Mouse (Mus musculus) forebrain, embryonic 15.5 days (tissue): ENCODE data around the gene 4930579F01Rik. TPM values are rescaled to one million over a fixed set of nuclear protein-coding genes. Genes with fewer than 3 reads are reported as not detected.
"Not testable (repeated sequence)": the region's sequence is repeated elsewhere in the genome, so short reads cannot be mapped to it uniquely, and the experiment has no call there.

Experiments
- ATAC-seq: fragments of 200-750 bp; cut with Nextera tagmentation; replicated peaks from 2 replicates; pipeline ENCODE4 v1.8.0; 2017; ENCODE audit warnings: mild to moderate bottlenecking, moderate TSS enrichment, moderate library complexity
- H3K27ac ChIP-seq: fragments of 300-500 bp; sonication (generic); replicated peaks from 2 replicates; pipeline ENCODE4 v1.5.1; 2015; ENCODE audit warnings: mild to moderate bottlenecking, inconsistent platforms
- H3K27me3 ChIP-seq: fragments of 300-500 bp; sonication (generic); 2 replicates; pipeline ENCODE4 v1.6.1; 2015; ENCODE audit warnings: inconsistent platforms
- H3K36me3 ChIP-seq: fragments of 300-500 bp; sonication (generic); 2 replicates; pipeline ENCODE4 v1.6.1; 2015; ENCODE audit warnings: mild to moderate bottlenecking, inconsistent platforms
- H3K4me1 ChIP-seq: fragments of 300-500 bp; sonication (generic); 2 replicates; pipeline ENCODE4 v1.6.1; 2015; ENCODE audit warnings: inconsistent platforms
- H3K4me2 ChIP-seq: fragments of 300-500 bp; sonication (generic); replicated peaks from 2 replicates; pipeline ENCODE4 v1.6.1; 2015; ENCODE audit warnings: mild to moderate bottlenecking, inconsistent platforms
- H3K4me3 ChIP-seq: fragments of 300-500 bp; sonication (generic); 2 replicates; pipeline ENCODE4 v1.5.1; 2015; ENCODE audit warnings: mild to moderate bottlenecking, inconsistent platforms
- H3K9ac ChIP-seq: fragments of 300-500 bp; sonication (generic); replicated peaks from 2 replicates; pipeline ENCODE4 v1.6.1; 2015; ENCODE audit warnings: mild to moderate bottlenecking, inconsistent platforms
- H3K9me3 ChIP-seq: fragments of 300-500 bp; sonication (generic); 2 replicates; pipeline ENCODE4 v1.6.1; 2016; ENCODE audit warnings: inconsistent platforms
- WGBS: fragments of 180-500 bp; shearing (Covaris S2); methylation state at CpG from one replicate; pipeline ENCODE4 v1.1.7; 2015; ENCODE audit warnings: mixed read lengths; 5-methylcytosine and 5-hydroxymethylcytosine counted together
- polyA plus RNA-seq: library from polyadenylated mRNA; unstranded; fragments of >200 nt; fragmentation: Nextera tagmentation; extraction: Ambion mirVana; gene quantifications from 2 replicates; pipeline ENCODE4 v1.2.1, GENCODE M21; 2015

Gene 4930579F01Rik
- polyA plus RNA-seq, 1 experiment from 2014 or later, result not detected

GRCm38 (mm10) chr3:138142052-138142732 lies 51.4 kb downstream of the 4930579F01Rik start:
- 57% methylated on average over 4 of the region's 4 CpGs for WGBS
- no peaks in the 10 kb centered on the region for H3K9me3 ChIP-seq
- ATAC-seq, result no peak
- H3K27me3 ChIP-seq, result no peaks in the 10 kb centered on the region
- H3K36me3 ChIP-seq, result no peaks in the 10 kb centered on the region
- peaks cover 6% of the 10 kb centered on the region for H3K4me1 ChIP-seq
- H3K4me2 ChIP-seq, result peak overlapping the region; percentile 43
- H3K4me3 ChIP-seq, result peak overlapping the region; percentile 87
- peak overlapping the region; percentile 30; the same call in 1 of the 2 replicates for H3K9ac ChIP-seq
- 0 out of 2 replicates have a peak overlapping the region, but pooled peaks have one; percentile 31 for H3K27ac ChIP-seq

GRCm38 (mm10) chr3:138139663-138140062 lies 54.0 kb downstream of the 4930579F01Rik start:
- H3K27me3 ChIP-seq, result no peaks in the 10 kb centered on the region
- H3K9me3 ChIP-seq, result no peaks in the 10 kb centered on the region
- no peak overlapping the region for H3K27ac ChIP-seq
- 93% methylated on average over 6 of the region's 6 CpGs for WGBS
- H3K36me3 ChIP-seq, result no peaks in the 10 kb centered on the region
- peaks cover 6% of the 10 kb centered on the region for H3K4me1 ChIP-seq
- ATAC-seq, result no peak
- H3K4me3 ChIP-seq, result no peak overlapping the region
- H3K9ac ChIP-seq, result no peak overlapping the region
- no peak overlapping the region for H3K4me2 ChIP-seq

GRCm38 (mm10) chr3:138138146-138138545 lies 55.5 kb downstream of the 4930579F01Rik start:
- H3K9me3 ChIP-seq, H3K9ac ChIP-seq, H3K4me1 ChIP-seq, H3K4me2 ChIP-seq, H3K4me3 ChIP-seq, H3K27ac ChIP-seq, ATAC-seq, H3K36me3 ChIP-seq, H3K27me3 ChIP-seq: not testable (repeated sequence)
- 97% methylated on average over 13 of the region's 13 CpGs for WGBS

GRCm38 (mm10) chr3:138134528-138134927 lies 59.1 kb downstream of the 4930579F01Rik start:
- no peak overlapping the region for H3K4me2 ChIP-seq
- no peak overlapping the region for H3K27ac ChIP-seq
- H3K4me1 ChIP-seq, result peaks cover 5% of the 10 kb centered on the region; the same call in 1 of the 2 replicates
- H3K9ac ChIP-seq, result no peak overlapping the region
- no peaks in the 10 kb centered on the region for H3K27me3 ChIP-seq
- no peaks in the 10 kb centered on the region for H3K36me3 ChIP-seq
- H3K4me3 ChIP-seq, result no peak overlapping the region
- H3K9me3 ChIP-seq, result no peaks in the 10 kb centered on the region
- WGBS, result 100% methylated on average over 1 of the region's 1 CpGs
- ATAC-seq, result no peak

- no peak for ATAC-seq
- WGBS, result 87% methylated on average over 11 of the region's 11 CpGs
Measured at GRCm38 (mm10) chr3:138133916-138134315, 59.7 kb downstream of the 4930579F01Rik start.

GRCm38 (mm10) chr3:138133463-138133862 lies 60.2 kb downstream of the 4930579F01Rik start:
- Histone ChIP-seq H3K27me3 (no peaks in the 10 kb centered on the region), H3K9me3 (no peaks in the 10 kb centered on the region), H3K4me3 (no peak overlapping the region), H3K4me1 (peaks cover 5% of the 10 kb centered on the region; the same call in 1 of the 2 replicates), H3K9ac (no peak overlapping the region), H3K4me2 (no peak overlapping the region), H3K27ac (no peak overlapping the region), H3K36me3 (no peaks in the 10 kb centered on the region)
- no peak for ATAC-seq
- 89% methylated on average over 8 of the region's 8 CpGs for WGBS

More at GRCm38 (mm10) chr3:138133916-138134315, 59.7 kb downstream of the 4930579F01Rik start:
- H3K9me3 ChIP-seq, result no peaks in the 10 kb centered on the region
- H3K9ac ChIP-seq, result no peak overlapping the region
- no peak overlapping the region for H3K27ac ChIP-seq
- H3K4me3 ChIP-seq, result no peak overlapping the region
- H3K4me1 ChIP-seq, result peaks cover 5% of the 10 kb centered on the region; the same call in 1 of the 2 replicates
- H3K27me3 ChIP-seq, result no peaks in the 10 kb centered on the region
- no peak overlapping the region for H3K4me2 ChIP-seq
- H3K36me3 ChIP-seq, result no peaks in the 10 kb centered on the region

- 67% methylated on average over 9 of the region's 9 CpGs for WGBS
- Histone ChIP-seq H3K4me1 (peaks cover 5% of the 10 kb centered on the region; the same call in 1 of the 2 replicates), H3K9ac (no peak overlapping the region), H3K27me3 (no peaks in the 10 kb centered on the region), H3K27ac (no peak overlapping the region), H3K4me3 (no peak overlapping the region), H3K4me2 (no peak overlapping the region), H3K36me3 (no peaks in the 10 kb centered on the region), H3K9me3 (no peaks in the 10 kb centered on the region)
- no peak for ATAC-seq
Measured at GRCm38 (mm10) chr3:138131168-138131567, 62.5 kb downstream of the 4930579F01Rik start.

- peaks cover 5% of the 10 kb centered on the region; the same call in 1 of the 2 replicates for H3K4me1 ChIP-seq
- no peak overlapping the region for H3K4me3 ChIP-seq
- WGBS, result 33% methylated on average over 1 of the region's 1 CpGs
- H3K9ac ChIP-seq, result no peak overlapping the region
- ATAC-seq, result no peak
- no peak overlapping the region for H3K27ac ChIP-seq
- H3K27me3 ChIP-seq, result no peaks in the 10 kb centered on the region
- no peak overlapping the region for H3K4me2 ChIP-seq
- no peaks in the 10 kb centered on the region for H3K9me3 ChIP-seq
- H3K36me3 ChIP-seq, result no peaks in the 10 kb centered on the region
Measured at GRCm38 (mm10) chr3:138130692-138131091, 62.9 kb downstream of the 4930579F01Rik start.

- Histone ChIP-seq H3K4me3 (no peak overlapping the region), H3K4me1 (peaks cover 5% of the 10 kb centered on the region; the same call in 1 of the 2 replicates), H3K27me3 (no peaks in the 10 kb centered on the region), H3K9ac (no peak overlapping the region), H3K36me3 (no peaks in the 10 kb centered on the region), H3K4me2 (no peak overlapping the region), H3K9me3 (no peaks in the 10 kb centered on the region), H3K27ac (no peak overlapping the region)
- whole genome bisulfite sequencing, result 95% methylated on average over 6 of the region's 6 CpGs
- ATAC-seq, result no peak
Measured at GRCm38 (mm10) chr3:138129110-138129509, 64.5 kb downstream of the 4930579F01Rik start.

- Histone ChIP-seq H3K9ac (no peak overlapping the region), H3K4me1 (no peaks in the 10 kb centered on the region), H3K36me3 (no peaks in the 10 kb centered on the region), H3K27me3 (no peaks in the 10 kb centered on the region), H3K27ac (no peak overlapping the region), H3K4me3 (no peak overlapping the region), H3K9me3 (no peaks in the 10 kb centered on the region), H3K4me2 (no peak overlapping the region)
- no peak for ATAC-seq
- WGBS, result 93% methylated on average over 10 of the region's 10 CpGs
Measured at GRCm38 (mm10) chr3:138123842-138124241, 69.8 kb downstream of the 4930579F01Rik start.

GRCm38 (mm10) chr3:138121461-138121860 lies 72.2 kb downstream of the 4930579F01Rik start:
- Histone ChIP-seq H3K4me3 (no peak overlapping the region), H3K27me3 (no peaks in the 10 kb centered on the region), H3K9ac (no peak overlapping the region), H3K36me3 (no peaks in the 10 kb centered on the region), H3K27ac (no peak overlapping the region), H3K4me2 (no peak overlapping the region), H3K4me1 (no peaks in the 10 kb centered on the region), H3K9me3 (no peaks in the 10 kb centered on the region)
- ATAC-seq, result no peak
- 91% methylated on average over 2 of the region's 2 CpGs for WGBS

GRCm38 (mm10) chr3:138119444-138120105 lies 74.0 kb downstream of the 4930579F01Rik start:
- H3K4me1 ChIP-seq, result no peaks in the 10 kb centered on the region

More at GRCm38 (mm10) chr3:138119444-138120105, 74.0 kb downstream of the 4930579F01Rik start:
- ATAC-seq, result no peak
- no peak overlapping the region for H3K4me2 ChIP-seq
- H3K27ac ChIP-seq, result no peak overlapping the region
- H3K4me3 ChIP-seq, result no peak overlapping the region
- no peaks in the 10 kb centered on the region for H3K36me3 ChIP-seq
- 93% methylated on average over 16 of the region's 16 CpGs for WGBS
- H3K9me3 ChIP-seq, result no peaks in the 10 kb centered on the region
- no peaks in the 10 kb centered on the region for H3K27me3 ChIP-seq
- no peak overlapping the region for H3K9ac ChIP-seq
